Mouse (Mus musculus) embryonic stem cell, embryonic (primary cell): ENCODE measurements at regions not wholly inside any gene's neighbourhood (a gene's known extent, or its start where the extent isn't known, plus 50 kb on each side); places are given as distances from the start of the nearest gene placed in this dataset.

Source experiments
- CTCF ChIA-PET, 4 experiments: fragments of 300-600 bp in 2 of 4; fragments of 350-600 bp in 2 of 4; sonication (Branson Sonifier 250); formaldehyde crosslinking; loops; one replicate each; lab custom pipeline; 2022; ENCODE audit warnings: inconsistent platforms in 2 of 4; lab: Charles Lee
- POLR2A ChIA-PET, 4 experiments: fragments of 300-600 bp in 2 of 4; fragments of 350-600 bp in 2 of 4; sonication (Branson Sonifier 250); formaldehyde crosslinking; loops; one replicate each; lab custom pipeline; 2022; ENCODE audit warnings: antibody characterized with exemption in 4 of 4, inconsistent platforms in 1 of 4; lab: Charles Lee

DNA sequence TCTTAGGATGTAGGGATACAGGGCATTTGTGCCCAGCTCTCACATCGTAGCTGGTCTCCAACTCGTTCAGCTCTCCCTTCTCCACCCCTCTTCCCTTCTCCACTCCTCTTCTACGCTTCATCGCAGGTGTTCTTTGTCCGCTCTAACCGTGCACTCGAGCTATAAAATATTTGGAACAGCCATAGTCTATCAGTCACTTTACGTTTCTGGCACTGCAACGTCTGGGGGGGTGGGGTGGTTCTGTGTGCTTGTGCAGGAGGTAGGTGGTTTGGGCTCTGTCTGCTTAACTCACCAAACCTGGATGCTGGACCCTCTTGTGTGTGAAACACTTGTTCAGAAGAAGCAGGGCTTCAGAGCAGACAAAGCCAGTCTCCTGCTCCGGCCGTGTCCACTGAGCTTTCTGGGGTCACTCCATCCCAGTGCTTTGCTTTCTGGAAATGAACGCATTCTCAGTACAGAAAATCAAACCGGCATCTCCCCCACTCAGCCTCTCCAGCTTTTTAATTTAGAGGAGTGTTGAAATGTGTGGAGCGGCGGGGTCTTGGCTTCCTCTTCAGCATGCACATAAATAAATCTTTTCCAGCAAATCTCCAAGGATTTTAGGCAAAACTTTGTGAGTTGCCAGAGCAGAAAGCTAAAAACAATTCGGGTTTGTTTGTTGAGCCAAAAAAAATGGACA lies 181.3 kb upstream of the Mgmt start:
- CTCF ChIA-PET = interaction anchor here in 2 of 4 experiments (0.7 kb wide), 2 partner anchors 461 to 1367 kb away, joined by 3 to 8 read pairs; no protein-coding TSS in a partner anchor
- POLR2A ChIA-PET = no interaction called here

DNA sequence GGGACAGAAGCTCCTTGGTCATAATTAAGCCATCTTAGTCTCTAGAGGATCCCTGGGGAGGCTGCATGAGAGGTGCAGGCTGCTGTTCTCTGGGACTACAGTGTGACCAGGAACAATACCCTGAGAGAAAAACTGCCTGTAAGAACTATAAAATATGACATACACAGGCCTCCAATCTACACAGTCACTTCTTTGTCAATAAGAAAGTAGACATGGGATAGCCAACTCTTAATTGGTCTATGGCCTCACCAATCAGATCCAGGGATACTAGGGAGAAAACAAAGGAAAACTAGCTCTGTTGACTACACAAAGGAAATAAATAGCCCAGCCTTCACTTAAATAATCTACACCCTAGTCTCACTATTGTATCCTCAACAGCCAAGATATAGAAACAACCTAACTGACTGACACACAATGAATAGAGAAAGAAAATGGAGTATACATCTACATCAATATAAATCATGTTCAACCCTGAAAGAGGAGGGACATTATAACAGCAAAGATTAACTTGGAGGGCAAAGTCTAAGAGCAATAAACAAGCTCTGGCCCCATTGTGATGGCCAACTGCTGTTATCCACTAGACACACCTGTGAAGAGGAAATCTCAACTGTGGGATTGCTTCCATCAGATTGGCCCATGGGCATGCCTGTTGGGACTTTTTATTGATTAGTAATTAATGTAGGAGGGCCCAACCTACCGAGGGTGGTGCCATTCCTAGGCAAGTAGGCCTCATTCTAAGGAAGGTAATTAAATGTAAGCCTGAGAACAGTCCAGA lies 166.6 kb upstream of the Mgmt start:
- POLR2A ChIA-PET = interaction anchor here in 1 of 4 experiments (0.6 to 1.0 kb wide), 2 partner anchors 546 to 591 kb away, joined by 3 read pairs; no protein-coding TSS in a partner anchor
- CTCF ChIA-PET = interaction anchor here in 3 of 4 experiments (0.6 to 1.0 kb wide), 5 partner anchors 57 to 1239 kb away, joined by 3 to 5 read pairs (median 3); no protein-coding TSS in a partner anchor

DNA sequence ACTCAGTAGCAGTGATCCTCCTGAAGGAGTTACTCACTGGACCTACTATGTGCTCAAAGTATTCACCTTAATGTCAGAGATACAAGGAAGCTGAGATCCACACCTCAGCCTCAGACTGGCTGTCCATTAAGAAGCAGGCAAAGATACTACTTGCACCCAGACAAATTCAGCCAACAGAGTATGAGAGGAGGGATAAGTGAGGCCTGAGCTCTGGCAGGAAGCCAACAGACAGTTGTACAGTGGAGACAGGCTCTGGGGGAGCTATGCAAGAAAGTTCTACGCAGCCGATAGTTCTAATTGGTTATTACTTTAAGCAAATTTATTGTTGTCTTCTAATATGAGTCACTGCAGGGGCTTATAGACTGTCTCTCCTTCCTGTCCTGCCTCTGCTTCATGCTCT lies 152.2 kb upstream of the Mgmt start:
- CTCF ChIA-PET = no interaction called here
- POLR2A ChIA-PET = no interaction called here

DNA sequence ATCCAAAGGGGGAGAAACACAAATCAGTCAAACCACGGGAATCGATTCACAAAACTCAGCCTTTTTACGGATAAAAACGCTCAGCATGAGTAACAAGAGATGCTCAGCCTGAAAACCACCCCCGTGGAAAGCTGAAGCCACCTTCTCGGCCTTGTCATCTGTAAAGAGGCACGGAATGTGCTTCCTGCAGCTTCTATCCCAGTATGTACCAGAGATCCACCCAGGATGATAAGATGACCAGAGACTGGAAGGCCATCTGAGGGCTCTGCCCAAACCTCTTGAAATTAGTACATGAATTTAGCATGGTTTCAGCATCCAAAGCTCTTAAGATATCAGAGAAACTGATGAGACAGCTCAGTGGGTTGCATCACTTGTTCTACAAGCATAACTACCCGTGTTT lies 149.0 kb upstream of the Mgmt start:
- POLR2A ChIA-PET = no interaction called here
- CTCF ChIA-PET = no interaction called here

DNA sequence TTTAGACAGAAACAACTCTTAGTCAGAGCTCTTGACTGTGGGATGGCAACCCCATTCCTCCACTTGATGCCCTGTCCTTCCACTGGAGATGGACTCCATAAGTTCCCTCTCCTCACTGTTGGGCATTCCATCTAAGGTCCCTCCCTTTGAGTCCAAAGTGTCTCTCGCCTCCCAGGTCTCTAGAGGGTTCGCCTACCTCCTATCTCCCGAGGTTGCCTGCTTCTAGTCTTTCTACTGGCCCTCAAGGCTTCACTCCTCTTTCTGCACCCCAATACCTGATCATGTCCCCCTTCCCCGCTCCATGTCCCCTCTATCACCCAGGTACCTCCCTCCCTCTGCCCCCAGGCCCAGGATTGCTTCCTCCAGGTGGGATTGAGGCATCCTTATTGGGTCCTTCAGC lies 142.9 kb upstream of the Mgmt start:
- POLR2A ChIA-PET = no interaction called here
- CTCF ChIA-PET = no interaction called here

DNA sequence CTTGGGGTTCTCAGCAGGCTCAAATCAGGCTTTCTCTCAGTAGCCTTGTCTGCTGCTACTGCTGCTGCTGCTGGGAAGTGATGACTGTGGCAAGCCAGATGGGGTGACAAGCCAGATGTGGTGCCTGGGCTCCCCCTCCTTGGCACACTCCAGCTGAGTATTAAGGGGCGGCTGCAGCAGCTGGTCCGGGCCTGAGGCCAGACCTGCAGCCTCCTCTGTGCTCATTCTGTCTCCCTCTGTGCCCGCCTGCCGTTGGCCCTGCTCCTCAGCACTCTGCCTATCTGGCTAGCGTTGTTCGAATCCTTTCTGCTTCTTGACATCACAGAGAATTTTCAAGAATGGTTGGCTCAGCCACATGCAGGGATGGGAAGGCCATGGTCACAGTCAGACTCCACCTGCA lies 139.6 kb upstream of the Mgmt start:
- ChIA-PET POLR2A (no interaction called here), CTCF (no interaction called here)

DNA sequence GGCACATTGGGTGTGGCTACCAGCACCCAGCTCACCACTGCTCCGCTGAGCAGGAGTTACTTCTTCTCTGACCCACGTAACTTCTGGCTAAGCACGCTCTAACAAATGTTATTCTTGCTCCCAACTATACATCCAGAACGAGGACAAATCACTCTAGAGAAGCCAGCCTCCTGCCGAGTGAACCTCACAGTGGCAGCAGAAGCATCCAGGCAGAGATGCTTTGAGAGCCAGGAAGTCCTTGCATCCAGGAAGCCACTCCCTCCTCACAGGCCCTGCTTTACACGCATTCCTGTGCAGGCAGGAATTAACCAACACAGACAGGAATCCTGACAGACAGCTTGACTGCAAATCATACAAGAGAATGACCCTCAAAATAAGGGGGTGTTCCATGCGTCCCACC lies 129.4 kb upstream of the Mgmt start:
- ChIA-PET POLR2A (interaction anchor here in 2 of 4 experiments (0.6 to 0.7 kb wide), 2 partner anchors 22 to 672 kb away, joined by 3 to 7 read pairs; no protein-coding TSS in a partner anchor), CTCF (interaction anchor here in 2 of 4 experiments (0.6 kb wide), 2 partner anchors 109 to 320 kb away, joined by 4 to 7 read pairs; no protein-coding TSS in a partner anchor)

DNA sequence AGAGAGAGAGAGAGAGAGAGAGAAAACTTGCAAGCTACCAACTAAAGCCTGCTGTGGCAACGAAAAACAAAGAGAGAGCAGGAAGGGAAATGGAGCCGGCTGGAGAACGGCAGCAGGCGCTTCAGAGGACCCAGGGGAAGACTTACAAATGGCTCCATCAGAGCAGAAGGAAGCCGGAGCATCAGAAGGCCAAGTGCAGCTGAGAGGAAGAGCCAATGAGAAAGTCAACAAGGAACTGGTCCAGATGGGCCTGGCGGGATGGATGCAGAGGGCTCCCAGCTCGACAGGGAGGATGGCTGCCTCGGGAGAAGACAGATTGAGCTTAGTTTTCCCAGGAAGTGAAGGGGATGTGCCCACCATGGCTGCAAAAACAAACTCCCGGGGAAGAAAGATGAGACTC lies 127.2 kb upstream of the Mgmt start:
- ChIA-PET POLR2A (interaction anchor here in 2 of 4 experiments (0.6 to 0.7 kb wide), 2 partner anchors 27 to 307 kb away, joined by 3 read pairs; no protein-coding TSS in a partner anchor), CTCF (interaction anchor here in 2 of 4 experiments (0.6 to 1.1 kb wide), 2 partner anchors 41 to 1199 kb away, joined by 3 to 6 read pairs; no protein-coding TSS in a partner anchor)

DNA sequence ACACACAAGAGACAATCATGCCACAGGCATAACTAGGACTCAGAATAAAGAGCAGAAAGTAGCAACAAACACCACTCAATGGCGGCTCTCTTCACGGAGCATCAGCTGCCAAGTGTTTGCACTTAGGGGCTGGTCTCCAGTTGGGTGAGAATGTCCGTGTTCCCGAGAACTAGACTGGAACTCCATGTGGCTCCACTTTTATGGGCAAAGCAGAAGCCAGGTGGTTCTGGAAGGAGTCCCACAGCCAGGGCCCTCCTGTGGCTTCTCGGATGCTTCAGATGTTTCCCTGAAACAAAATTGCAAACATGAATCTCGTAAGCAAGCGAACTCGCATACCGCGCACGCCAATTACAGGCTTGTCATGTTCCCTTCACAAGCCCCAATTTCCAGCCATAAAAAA lies 113.7 kb upstream of the Mgmt start:
- ChIA-PET CTCF (no interaction called here), POLR2A (interaction anchor here in 1 of 4 experiments (0.7 kb wide), 1 partner anchor 76 kb away, joined by 3 read pairs; no protein-coding TSS in a partner anchor)

DNA sequence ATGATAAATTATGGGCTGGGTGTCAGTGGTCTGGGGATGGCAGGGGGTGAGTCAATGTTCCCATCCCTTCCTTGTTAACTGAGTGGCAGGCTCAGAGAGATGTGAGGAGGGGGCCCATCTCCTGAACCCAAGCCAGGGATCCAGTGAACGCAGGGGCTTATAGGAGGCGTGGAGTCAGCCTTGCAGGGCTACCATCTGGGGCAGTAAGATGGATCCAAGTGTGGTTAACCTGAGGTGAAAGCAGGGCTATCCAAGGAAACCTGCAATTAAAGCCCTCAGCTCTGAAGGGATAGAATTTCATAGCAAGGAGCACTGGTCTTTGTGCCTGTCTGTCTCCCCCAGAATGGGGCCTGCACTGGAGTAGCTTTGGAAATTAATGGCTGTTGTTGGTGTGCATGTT lies 103.3 kb upstream of the Mgmt start:
- CTCF ChIA-PET = no interaction called here
- POLR2A ChIA-PET = no interaction called here

DNA sequence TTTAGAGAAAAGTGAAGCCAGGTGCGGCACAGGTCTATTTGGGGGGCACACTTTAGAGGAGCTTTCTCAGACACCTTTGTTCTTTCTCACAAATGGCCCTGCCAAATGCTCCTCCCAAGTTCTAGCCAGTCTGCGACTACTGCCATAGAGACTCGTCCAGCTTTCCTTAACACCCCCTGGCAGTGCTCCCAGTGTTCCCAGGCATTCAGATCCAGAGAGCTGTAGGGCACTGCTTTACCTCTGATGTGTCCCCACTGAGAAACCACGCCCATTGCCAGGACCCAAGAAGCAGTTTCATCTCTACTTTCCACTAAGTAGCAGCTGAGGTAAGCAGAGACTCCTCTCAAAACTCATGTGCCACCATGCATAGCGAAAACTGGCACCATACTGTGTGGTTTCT lies 102.3 kb upstream of the Mgmt start:
- CTCF ChIA-PET = no interaction called here
- POLR2A ChIA-PET = no interaction called here

DNA sequence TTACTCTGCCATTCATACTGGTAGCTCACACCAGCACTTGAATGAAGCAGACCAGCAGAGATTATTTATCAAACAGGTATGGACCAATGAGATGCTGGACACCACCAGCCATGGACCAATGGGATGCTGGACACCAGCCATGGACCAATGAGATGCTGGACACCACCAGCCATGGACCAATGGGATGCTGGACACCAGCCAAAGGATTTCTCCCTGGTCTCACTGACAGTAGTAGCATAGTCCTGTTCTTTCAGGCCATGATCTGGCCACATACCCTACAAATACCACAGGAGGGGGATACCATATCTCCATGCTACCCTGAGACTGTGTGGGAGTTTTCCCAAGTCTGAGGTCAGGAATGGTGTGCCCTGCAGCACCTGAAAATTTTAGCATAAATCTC lies 98.0 kb upstream of the Mgmt start:
- ChIA-PET POLR2A (no interaction called here), CTCF (no interaction called here)

DNA sequence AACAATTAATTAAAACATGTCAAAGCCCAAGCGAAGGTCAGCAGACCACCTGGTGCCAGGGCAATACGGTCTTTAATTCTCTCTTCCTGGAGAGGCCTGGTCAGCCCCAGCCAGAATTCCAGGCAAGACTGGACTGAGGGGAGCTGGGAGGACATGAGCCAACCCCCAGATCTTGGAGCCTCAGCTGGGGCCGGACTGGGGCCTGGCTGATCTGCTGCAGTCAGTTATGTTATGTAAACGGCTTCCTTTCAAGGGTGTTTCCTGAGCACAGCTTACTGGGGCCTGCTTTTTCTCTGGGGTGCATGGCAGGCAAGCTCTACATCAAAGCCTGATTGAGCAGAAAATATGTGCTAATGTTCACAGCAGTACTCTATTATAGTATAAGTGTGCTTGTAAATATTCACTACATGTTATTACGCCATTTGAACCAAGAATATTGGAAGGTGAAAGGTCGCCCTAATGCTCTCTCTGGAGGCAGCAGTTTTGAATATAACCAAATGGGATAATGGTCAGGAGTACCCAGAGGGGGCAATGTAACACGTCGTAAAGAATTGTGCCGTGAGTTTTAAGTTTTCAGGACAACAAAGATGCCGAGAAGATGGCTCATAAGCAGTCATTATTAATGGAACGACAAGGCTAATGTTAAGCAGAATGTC lies 96.5 kb upstream of the Mgmt start:
- ChIA-PET POLR2A (interaction anchor here in 1 of 4 experiments (0.5 kb wide), 1 partner anchor 79 kb away, joined by 3 read pairs; no protein-coding TSS in a partner anchor), CTCF (no interaction called here)

DNA sequence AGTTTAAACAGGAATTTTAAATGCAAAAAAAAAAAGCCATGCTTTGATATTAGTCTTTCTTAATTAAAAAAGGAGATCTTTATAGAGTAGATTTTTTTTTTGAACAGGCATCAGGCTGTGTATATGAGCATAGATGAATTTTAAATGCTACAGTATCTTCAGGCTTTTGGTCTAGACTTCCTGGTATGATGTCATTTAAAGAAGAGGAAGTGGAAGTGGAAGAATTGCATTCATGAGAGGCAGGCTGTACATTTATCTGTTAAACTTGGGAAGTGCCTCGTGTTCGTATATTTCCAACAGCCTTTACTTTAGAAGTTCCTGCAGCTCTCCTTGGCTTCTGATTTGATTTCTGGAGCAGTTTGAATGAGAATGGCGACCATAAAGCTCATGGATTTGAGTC lies 95.8 kb upstream of the Mgmt start:
- ChIA-PET CTCF (no interaction called here), POLR2A (interaction anchor here in 1 of 4 experiments (0.7 kb wide), 1 partner anchor 21 kb away, joined by 3 read pairs; no protein-coding TSS in a partner anchor)

DNA sequence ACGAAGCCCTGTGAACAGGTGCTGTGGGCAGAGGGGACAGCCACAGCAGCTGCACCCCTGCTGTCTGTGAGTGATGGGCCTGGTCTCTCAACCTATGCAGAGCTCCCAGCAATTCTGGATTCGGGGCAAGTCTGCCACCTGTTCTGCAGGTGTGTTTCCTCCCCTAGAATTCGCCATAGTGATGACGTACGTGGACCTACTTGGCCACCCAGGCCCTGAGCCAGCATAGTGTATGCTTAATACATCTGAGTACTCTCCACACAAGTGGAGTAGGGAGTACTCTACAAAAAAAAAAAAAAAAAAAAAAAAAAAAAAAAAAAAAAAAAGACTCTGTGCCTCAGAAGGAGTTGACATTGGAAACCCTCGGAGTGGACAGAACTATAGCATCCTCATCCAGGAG lies 87.3 kb upstream of the Mgmt start:
- CTCF ChIA-PET = interaction anchor here in 2 of 4 experiments (0.6 to 0.7 kb wide), 3 partner anchors 36 to 512 kb away, joined by 3 to 9 read pairs (median 7); no protein-coding TSS in a partner anchor
- POLR2A ChIA-PET = no interaction called here

DNA sequence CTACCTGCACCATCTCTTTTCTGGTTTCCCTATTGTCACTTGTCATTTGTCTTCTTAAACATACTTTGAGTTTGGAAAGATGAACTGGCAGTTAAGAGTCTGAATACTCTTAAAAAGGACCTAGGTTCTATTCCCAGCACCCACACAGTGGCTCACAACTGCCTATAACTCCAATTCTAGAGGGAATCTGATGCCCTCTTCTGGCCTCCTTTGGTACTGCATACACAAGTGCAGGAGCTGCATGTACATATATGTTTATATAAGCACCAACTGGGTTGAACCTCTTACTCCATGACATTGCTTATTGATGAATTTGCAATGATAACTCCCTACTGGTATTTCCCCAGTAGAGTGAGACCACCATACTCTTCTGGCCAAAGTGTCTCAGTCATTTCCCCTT lies 86.4 kb upstream of the Mgmt start:
- ChIA-PET CTCF (interaction anchor here in 3 of 4 experiments (0.5 to 1.0 kb wide), 6 partner anchors 41 to 772 kb away, joined by 3 read pairs; no protein-coding TSS in a partner anchor), POLR2A (no interaction called here)

DNA sequence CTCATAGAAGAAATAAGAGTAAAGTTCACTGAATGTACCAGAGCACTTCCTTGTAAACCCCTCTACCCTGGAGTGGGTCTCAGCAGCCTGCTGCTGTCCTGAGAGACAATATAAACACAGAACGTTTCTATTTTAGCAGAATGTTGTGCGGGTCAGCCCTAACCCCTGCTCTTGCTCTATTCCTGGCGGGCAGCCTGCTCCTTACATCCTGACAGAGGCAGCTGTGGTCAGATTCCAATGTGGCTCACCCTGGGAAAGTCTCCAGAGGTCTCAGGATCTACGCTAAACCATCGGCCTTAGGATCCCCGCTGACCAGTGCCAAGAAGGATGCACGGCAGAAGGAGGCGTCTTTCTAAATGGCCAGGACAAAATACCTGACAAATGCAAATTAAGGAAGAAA lies 84.8 kb upstream of the Mgmt start:
- ChIA-PET CTCF (interaction anchor here in 3 of 4 experiments (0.6 to 0.7 kb wide), 3 partner anchors 28 to 957 kb away, joined by 4 to 6 read pairs (median 5); no protein-coding TSS in a partner anchor), POLR2A (interaction anchor here in 1 of 4 experiments (0.7 kb wide), 1 partner anchor 353 kb away, joined by 3 read pairs; no protein-coding TSS in a partner anchor)

DNA sequence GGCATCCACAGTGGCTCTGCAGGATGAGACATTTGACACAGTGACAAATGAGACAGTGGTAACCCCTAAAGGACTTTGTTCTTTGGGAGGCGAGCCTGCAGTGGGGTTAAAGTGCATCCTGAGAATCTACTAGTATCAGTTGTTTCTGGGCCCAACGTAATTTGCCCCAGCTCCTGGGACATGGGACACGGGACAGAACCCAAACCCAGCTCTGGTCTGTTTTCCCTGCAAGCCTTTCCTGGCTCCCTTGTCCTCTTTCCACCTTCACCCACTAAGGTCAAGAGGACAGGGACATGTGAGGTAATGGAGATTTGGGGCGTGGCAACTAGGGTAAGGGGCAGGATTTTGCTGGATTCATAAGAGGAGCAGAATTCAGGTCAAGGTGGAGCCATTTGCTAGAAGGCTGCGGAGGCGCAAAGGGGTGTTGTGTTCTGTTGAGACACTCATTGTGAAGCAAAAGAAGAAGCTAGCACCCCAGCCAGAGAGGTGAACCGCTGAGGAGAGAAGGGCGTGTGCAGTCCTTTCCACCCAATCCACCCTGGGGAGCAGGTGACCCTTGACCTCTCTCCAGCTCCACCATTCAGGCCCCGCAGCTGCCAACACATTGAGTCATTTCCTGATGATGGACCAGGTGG lies 80.6 kb upstream of the Mgmt start:
- ChIA-PET POLR2A (interaction anchor here in 1 of 4 experiments (0.5 kb wide), 2 partner anchors 65 to 578 kb away, joined by 3 to 4 read pairs; no protein-coding TSS in a partner anchor), CTCF (interaction anchor here in 3 of 4 experiments (0.5 to 0.6 kb wide), 3 partner anchors 53 to 325 kb away, joined by 3 to 4 read pairs (median 3); no protein-coding TSS in a partner anchor)
